Mouse (Mus musculus) forebrain, postnatal 0 days (tissue): ENCODE measurements around the gene Rora. TPM values are rescaled to one million over a fixed set of nuclear protein-coding genes. Genes with fewer than 3 reads are reported as not detected.
A peak's percentile ranks its signal among the peaks of the same experiment; 100 is the strongest.

ENCODE experiments used
- ATAC-seq: fragments of 200-750 bp; cut with Nextera tagmentation; 2 replicates; pipeline ENCODE4 v1.8.0; 2017; ENCODE audit warnings: mild to moderate bottlenecking, moderate library complexity
- DNase-seq: peaks from one replicate; pipeline ENCODE4 v3.0.0-alpha.2; 2015
- H3K27ac ChIP-seq: fragments of 300-500 bp; sonication (generic); 2 replicates; pipeline ENCODE4 v1.5.1; 2014; ENCODE audit warnings: low read depth, mild to moderate bottlenecking, antibody characterized with exemption, low read length, moderate library complexity, mixed read lengths
- H3K27me3 ChIP-seq: fragments of 300-500 bp; sonication (generic); 2 replicates; pipeline ENCODE4 v1.6.1; 2014; ENCODE audit warnings: mild to moderate bottlenecking, low read length, mixed read lengths; ENCODE audit not compliant: insufficient read depth
- H3K36me3 ChIP-seq: fragments of 300-500 bp; sonication (generic); 2 replicates; pipeline ENCODE4 v1.6.1; 2014; ENCODE audit warnings: mild to moderate bottlenecking, moderate library complexity; ENCODE audit not compliant: insufficient read depth
- H3K4me1 ChIP-seq: fragments of 300-500 bp; sonication (generic); 2 replicates; pipeline ENCODE4 v1.6.1; 2014; ENCODE audit warnings: antibody characterized with exemption; ENCODE audit not compliant: insufficient read depth
- H3K4me2 ChIP-seq: fragments of 300-500 bp; sonication (generic); 2 replicates; pipeline ENCODE4 v1.6.1; 2014; ENCODE audit warnings: low read depth, mild to moderate bottlenecking, moderate library complexity
- H3K4me3 ChIP-seq: fragments of 300-500 bp; sonication (generic); 2 replicates; pipeline ENCODE4 v1.5.1; 2014; ENCODE audit warnings: low read depth, low read length, mixed read lengths
- H3K9ac ChIP-seq: fragments of 300-500 bp; sonication (generic); 2 replicates; pipeline ENCODE4 v1.6.1; 2014; ENCODE audit warnings: mild to moderate bottlenecking
- H3K9me3 ChIP-seq: fragments of 300-500 bp; sonication (generic); 2 replicates; pipeline ENCODE4 v1.6.1; 2016; ENCODE audit warnings: low read length
- CTCF ChIP-seq: sonication (generic); IDR thresholded peaks from 2 replicates; pipeline ENCODE4 v1.5.1; 2016; ENCODE audit warnings: antibody characterized with exemption, control low read depth, low read depth
- WGBS: fragments of 180-500 bp; shearing (Covaris S2); extraction: QIAGEN DNeasy Blood & Tissue Kit; methylation state at CpG from one replicate; pipeline ENCODE4 v1.1.7; 2014; 5-methylcytosine and 5-hydroxymethylcytosine counted together
- polyA plus RNA-seq: library from polyadenylated mRNA; unstranded; fragments of >200 nt; fragmentation: Nextera tagmentation; extraction: Ambion mirVana; gene quantifications from 2 replicates; pipeline ENCODE4 v1.2.1, GENCODE M21; 2015
- total RNA-seq: library from RNA; depleted of rRNA; stranded (reverse); fragments of >200 nt; gene quantifications from 2 replicates; pipeline ENCODE4 v1.2.3, GENCODE M21; 2014

The Rora gene
- total and polyA plus RNA-seq, 2 experiments from 2014 or later = 9.8 to 23.9 TPM

GRCm38 (mm10) chr9:68976136-68976535 is 322.6 kb downstream of the Rora start:
- Histone ChIP-seq H3K9ac (no peak overlapping the region), H3K27me3 (no peaks in the 10 kb centered on the region; the same call in 1 of the 2 replicates), H3K36me3 (no peaks in the 10 kb centered on the region), H3K4me3 (no peak overlapping the region), H3K4me2 (no peak overlapping the region), H3K27ac (no peak overlapping the region), H3K4me1 (no peaks in the 10 kb centered on the region), H3K9me3 (no peaks in the 10 kb centered on the region)
- ATAC-seq = no peak
- no peak for DNase-seq
- no peak for TF ChIP-seq CTCF
- WGBS = 35% methylated on average over 5 of the region's 5 CpGs

GRCm38 (mm10) chr9:68976851-68977250 is 323.3 kb downstream of the Rora start:
- H3K36me3 ChIP-seq = no peaks in the 10 kb centered on the region
- WGBS = 11% methylated on average over 4 of the region's 4 CpGs
- H3K9me3 ChIP-seq = no peaks in the 10 kb centered on the region
- no peaks in the 10 kb centered on the region; the same call in 1 of the 2 replicates for H3K27me3 ChIP-seq
- DNase-seq (peak; percentile 14), ATAC-seq (no peak)
- no peak overlapping the region for H3K27ac ChIP-seq
- H3K4me1 ChIP-seq = no peaks in the 10 kb centered on the region
- no peak overlapping the region for H3K4me3 ChIP-seq
- no peak for TF ChIP-seq CTCF
- H3K9ac ChIP-seq = no peak overlapping the region
- no peak overlapping the region for H3K4me2 ChIP-seq

DNA sequence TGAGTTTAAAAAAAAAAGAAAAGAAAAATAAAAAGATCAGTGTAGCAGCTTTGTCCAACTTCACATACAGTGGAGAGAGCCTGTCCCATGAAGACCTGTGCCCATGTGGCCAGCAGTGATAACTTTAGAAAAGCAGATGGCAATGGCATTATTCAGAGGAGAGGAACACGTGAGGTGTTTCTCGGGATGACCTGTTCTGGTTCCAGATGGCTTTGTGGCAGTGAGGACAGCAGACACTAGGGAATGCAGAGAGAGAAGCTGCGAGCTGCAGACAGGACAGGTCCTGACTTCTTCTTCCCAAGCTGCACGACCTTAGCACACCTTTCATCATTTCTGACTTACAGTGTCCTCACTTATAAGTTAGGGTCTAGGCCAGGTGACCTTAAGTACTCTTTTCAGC is 325.1 kb downstream of the Rora start:
- no peaks in the 10 kb centered on the region for H3K36me3 ChIP-seq
- no peak overlapping the region for H3K27ac ChIP-seq
- no peak overlapping the region for H3K9ac ChIP-seq
- TF ChIP-seq CTCF = no peak
- H3K4me1 ChIP-seq = no peaks in the 10 kb centered on the region
- no peak overlapping the region for H3K4me2 ChIP-seq
- ATAC-seq (no peak), DNase-seq (no peak)
- H3K4me3 ChIP-seq = no peak overlapping the region
- WGBS = 68% methylated on average over 4 of the region's 4 CpGs
- no peaks in the 10 kb centered on the region for H3K9me3 ChIP-seq
- no peaks in the 10 kb centered on the region; the same call in 1 of the 2 replicates for H3K27me3 ChIP-seq

- ATAC-seq (no peak), DNase-seq (no peak)
- Histone ChIP-seq H3K4me1 (no peaks in the 10 kb centered on the region), H3K27ac (no peak overlapping the region), H3K36me3 (no peaks in the 10 kb centered on the region), H3K9me3 (no peaks in the 10 kb centered on the region), H3K9ac (no peak overlapping the region), H3K27me3 (no peaks in the 10 kb centered on the region; the same call in 1 of the 2 replicates), H3K4me2 (no peak overlapping the region), H3K4me3 (no peak overlapping the region)
- TF ChIP-seq CTCF = no peak
- 82% methylated on average over 4 of the region's 4 CpGs for WGBS
These were observed 326.5 kb downstream of the Rora start for GRCm38 (mm10) chr9:68980041-68980440.

DNA sequence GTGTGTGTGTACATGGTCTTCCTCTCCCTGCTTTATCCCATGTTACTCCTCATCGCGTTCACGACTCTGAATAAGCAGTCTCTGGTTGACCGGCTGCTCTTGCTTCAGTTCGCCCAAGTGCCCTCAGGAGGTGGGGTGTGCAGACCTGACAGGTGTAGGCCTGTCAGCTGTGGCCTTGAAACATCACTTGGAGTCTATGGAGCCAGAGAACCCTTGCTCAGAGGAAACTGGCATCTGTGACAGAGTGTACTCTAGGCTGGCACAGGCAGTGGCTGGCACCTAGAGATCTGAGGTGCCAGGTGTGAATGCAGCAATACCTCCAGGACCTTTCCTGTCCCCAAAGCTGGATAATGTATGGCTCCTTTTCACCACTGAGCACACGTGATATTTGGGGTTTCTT is 331.5 kb downstream of the Rora start:
- H3K27me3 ChIP-seq = no peaks in the 10 kb centered on the region
- H3K9me3 ChIP-seq = no peaks in the 10 kb centered on the region
- no peak overlapping the region for H3K27ac ChIP-seq
- H3K36me3 ChIP-seq = no peaks in the 10 kb centered on the region
- TF ChIP-seq CTCF = no peak
- 83% methylated on average over 6 of the region's 6 CpGs for WGBS
- no peak overlapping the region for H3K4me2 ChIP-seq
- no peak overlapping the region for H3K4me3 ChIP-seq
- H3K9ac ChIP-seq = no peak overlapping the region
- no peaks in the 10 kb centered on the region for H3K4me1 ChIP-seq
- DNase-seq (no peak), ATAC-seq (no peak)

DNA sequence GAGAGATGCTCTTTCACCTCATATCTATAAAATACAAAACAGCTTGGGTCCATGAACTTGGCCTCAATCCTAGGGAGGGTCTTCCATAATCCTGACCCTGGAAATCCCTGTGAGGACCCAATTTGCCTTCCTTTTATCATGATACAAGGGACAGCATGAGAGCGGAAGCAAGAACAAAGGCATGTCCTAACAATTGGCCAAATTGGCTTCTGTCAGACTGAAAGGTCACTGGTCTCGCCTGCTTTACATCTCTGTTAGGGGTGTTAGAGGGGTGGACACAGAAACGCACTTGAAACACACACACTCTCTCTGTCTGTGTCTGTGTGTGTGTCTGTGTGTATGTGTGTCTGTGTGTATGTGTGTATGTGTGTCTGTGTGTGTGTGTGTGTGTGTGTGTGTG is 332.2 kb downstream of the Rora start:
- H3K9ac ChIP-seq = no peak overlapping the region
- no peak overlapping the region for H3K4me2 ChIP-seq
- ATAC-seq (no peak), DNase-seq (no peak)
- no peak for TF ChIP-seq CTCF
- H3K4me3 ChIP-seq = no peak overlapping the region
- H3K27me3 ChIP-seq = no peaks in the 10 kb centered on the region
- H3K9me3 ChIP-seq = no peaks in the 10 kb centered on the region
- H3K36me3 ChIP-seq = no peaks in the 10 kb centered on the region
- no peaks in the 10 kb centered on the region for H3K4me1 ChIP-seq
- H3K27ac ChIP-seq = no peak overlapping the region
- 51% methylated on average over 3 of the region's 3 CpGs for WGBS

DNA sequence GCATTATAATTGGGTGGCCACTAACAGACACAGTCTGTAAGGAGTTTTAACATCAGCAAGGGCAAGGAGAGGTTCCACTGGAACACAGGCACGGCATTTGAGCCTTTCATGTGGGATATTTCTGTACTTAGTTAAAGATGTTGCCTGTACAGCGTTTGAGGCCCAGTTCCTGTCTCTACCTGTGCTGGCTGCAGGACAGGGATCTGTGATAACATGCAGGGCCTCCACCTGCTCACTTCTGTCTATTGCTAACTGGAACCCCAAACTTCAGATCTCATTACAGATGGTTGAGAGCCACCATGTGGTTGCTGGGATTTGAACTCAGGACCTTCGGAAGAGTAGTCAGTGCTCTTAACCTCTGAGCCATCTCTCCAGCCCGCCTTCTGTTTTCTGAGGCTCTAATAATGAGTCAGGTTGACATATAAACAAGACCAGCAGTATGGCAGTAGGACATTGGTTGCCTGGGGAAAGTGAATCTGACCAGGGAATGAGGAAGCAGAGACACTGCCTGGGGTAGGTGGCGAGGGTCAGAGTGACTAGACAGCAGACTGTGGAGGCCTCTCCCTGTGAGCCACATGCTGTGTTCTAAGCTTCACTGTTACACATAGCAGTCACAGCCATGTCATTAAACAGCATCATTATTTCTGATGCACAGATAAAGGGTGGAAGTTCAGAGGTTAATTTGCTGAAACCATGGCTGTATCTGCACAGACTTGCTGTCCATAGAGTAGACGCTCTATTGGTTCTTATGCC is 333.9 kb downstream of the Rora start:
- Histone ChIP-seq H3K4me1 (no peaks in the 10 kb centered on the region), H3K36me3 (no peaks in the 10 kb centered on the region), H3K4me3 (no peak overlapping the region), H3K9me3 (no peaks in the 10 kb centered on the region), H3K27me3 (no peaks in the 10 kb centered on the region), H3K9ac (no peak overlapping the region), H3K27ac (no peak overlapping the region), H3K4me2 (no peak overlapping the region)
- ATAC-seq (no peak), DNase-seq (no peak)
- TF ChIP-seq CTCF = no peak
- WGBS = 83% methylated on average over 6 of the region's 6 CpGs
